Mouse (Mus musculus) ovary, adult 18-20 months (tissue): ENCODE results near the gene Psmd5.
"Not testable (repeated sequence)": the region's sequence is repeated elsewhere in the genome, so short reads cannot be mapped to it uniquely, and the experiment has no call there.

Experiments
- DNase-seq: peaks from one replicate; pipeline ENCODE4 v3.0.0; 2022; ENCODE audit warnings: low spot score, mixed read lengths

The Psmd5 gene

GRCm38 (mm10) chr2:34826460-34827231 lies 48.1 kb downstream of the Psmd5 start:
- DNase-seq: no peak

GRCm38 (mm10) chr2:34825827-34826459 lies 48.8 kb downstream of the Psmd5 start, which contains the start of gene Fbxw2:
Gene Fbxw2 (minus strand): TSS chr2:34826311.
- peak; percentile 85 for DNase-seq

- no peak for DNase-seq
These were observed 56.3 kb downstream of the Psmd5 start for GRCm38 (mm10) chr2:34818492-34818891.

GRCm38 (mm10) chr2:34815893-34816292 lies 58.9 kb downstream of the Psmd5 start:
- DNase-seq: not testable (repeated sequence)

GRCm38 (mm10) chr2:34812706-34813105 lies 62.1 kb downstream of the Psmd5 start:
- DNase-seq: no peak

GRCm38 (mm10) chr2:34810775-34811174 lies 64.0 kb downstream of the Psmd5 start:
- no peak for DNase-seq

- DNase-seq: no peak
These were observed 65.2 kb downstream of the Psmd5 start for GRCm38 (mm10) chr2:34809568-34809967.

- no peak for DNase-seq
These were observed 66.7 kb downstream of the Psmd5 start for GRCm38 (mm10) chr2:34808057-34808456.

- no peak for DNase-seq
These were observed 69.3 kb downstream of the Psmd5 start for GRCm38 (mm10) chr2:34805364-34805950.

GRCm38 (mm10) chr2:34804815-34805214 lies 70.0 kb downstream of the Psmd5 start:
- DNase-seq: no peak

GRCm38 (mm10) chr2:34804172-34804571 lies 70.6 kb downstream of the Psmd5 start:
- DNase-seq: no peak

- DNase-seq: no peak
These were observed 71.0 kb downstream of the Psmd5 start for GRCm38 (mm10) chr2:34803746-34804145.

GRCm38 (mm10) chr2:34802565-34803245 lies 72.1 kb downstream of the Psmd5 start:
- not testable (repeated sequence) for DNase-seq

GRCm38 (mm10) chr2:34801516-34802482 lies 73.0 kb downstream of the Psmd5 start:
- DNase-seq: peak; percentile 96

- DNase-seq: no peak
These were observed 74.4 kb downstream of the Psmd5 start for GRCm38 (mm10) chr2:34800371-34800770.
